Mouse (Mus musculus): ENCODE data around the gene Eif3b.

The Eif3b gene

DNA sequence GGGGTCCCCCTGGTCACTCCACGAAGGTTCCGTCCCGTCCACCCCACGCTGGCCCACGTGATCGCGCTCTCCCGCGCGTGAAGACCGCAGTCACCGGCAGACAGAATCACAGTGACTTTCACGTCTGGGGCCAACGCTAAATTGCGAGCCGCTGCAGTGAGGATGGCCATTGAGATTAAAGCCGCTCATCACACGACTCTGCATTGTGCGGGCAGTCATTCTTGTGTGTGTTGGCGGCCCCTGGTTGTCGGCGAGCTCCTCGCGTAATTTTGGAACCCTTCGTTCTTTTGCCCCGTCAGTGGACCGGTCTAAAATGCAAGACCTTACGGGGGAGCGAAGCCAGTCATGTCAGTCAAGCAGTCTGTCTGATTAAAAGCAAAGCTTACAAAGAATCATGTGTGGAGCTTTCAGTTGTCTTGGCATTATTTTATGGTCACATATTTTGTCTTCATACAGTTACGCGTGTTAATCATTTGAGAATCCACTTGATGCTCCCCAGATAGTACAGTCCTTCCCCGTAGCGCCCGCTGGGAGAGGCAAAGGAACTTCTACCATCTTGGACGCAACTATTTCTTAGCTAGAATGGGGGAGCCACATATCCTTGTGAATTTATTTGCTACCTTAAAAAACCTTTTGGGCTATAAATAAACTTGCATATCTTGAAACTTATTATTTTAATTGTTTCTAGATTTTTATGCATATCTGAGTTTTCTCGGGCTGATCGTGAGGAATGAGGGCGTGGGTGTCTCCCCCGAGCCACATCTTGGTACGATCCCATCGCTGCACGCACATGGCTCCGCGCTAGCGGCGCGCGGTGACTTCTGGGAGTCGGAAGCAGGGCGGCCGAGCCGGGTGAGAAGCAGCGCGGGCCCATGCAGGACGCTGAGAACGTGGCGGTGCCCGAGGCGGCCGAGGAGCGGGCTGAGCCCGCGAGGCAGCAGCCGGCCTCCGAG lies at the start of gene Eif3b:
Eif3b (plus strand) TSS at position 840 of the 953 bp plus-strand sequence.
- peak; percentile 91 for DNase-seq

- no peak for DNase-seq
These were observed 49.7 kb upstream of the Eif3b start for GRCm38 (mm10) chr5:140369466-140369865.

DNA sequence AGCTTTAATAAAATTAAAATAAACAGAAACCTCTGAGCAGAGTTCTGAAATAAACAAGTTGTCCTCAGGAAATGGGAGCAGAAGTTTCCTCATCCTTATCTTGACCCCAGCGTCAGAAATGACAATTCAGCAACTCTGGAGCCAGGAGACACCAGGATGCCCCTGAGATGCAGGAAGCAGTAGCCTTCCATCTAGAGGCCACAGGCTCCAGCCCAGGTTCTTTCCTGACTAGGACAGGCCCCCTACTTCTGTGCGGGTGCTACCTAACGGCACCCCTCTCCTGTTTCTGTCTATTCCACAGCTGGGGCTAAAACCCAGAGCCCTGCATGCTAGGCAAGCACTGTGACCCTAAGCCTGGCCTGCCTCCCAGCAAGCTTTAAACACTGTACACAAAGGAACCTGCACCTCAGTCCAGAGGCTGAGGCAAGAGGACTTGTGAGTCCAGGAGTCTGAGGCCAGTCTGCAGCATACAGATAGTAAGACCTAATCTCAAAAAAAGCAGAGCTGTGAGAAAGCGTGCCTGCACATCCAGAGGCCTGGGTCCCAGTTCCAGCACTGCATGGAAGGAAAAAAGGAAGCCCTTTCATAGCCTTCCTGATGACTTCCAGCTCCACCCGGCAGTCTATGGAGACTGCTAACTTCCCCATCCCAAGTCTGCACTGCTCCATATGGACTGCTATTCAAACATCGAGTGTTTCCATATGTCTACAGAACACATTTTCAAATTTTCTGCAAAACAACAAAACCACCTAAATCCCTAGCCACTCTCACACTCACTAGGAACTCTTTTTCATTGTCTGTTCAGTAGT lies 48.5 kb upstream of the Eif3b start:
- no peak for DNase-seq

DNA sequence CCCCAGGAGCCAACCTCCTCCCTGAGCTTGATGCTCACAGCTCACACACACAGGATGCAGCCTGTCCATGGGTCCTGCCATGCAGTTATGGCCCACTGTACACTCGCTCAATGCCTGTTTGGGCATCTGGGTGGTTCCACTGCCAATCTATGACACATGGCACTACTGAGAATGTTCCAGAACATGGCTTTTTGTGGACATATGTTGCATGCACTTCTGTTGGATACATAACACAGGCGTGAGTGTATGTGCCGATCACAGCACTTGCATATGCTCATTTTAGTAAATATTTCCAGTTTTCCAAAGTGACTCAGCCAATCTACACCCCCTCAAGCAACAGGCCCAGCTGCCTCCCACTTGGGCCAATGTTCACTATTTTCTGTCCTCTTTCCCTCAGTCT lies 47.5 kb upstream of the Eif3b start:
- no peak for DNase-seq

- no peak for DNase-seq
These were observed 45.4 kb upstream of the Eif3b start for GRCm38 (mm10) chr5:140373711-140374110.

DNA sequence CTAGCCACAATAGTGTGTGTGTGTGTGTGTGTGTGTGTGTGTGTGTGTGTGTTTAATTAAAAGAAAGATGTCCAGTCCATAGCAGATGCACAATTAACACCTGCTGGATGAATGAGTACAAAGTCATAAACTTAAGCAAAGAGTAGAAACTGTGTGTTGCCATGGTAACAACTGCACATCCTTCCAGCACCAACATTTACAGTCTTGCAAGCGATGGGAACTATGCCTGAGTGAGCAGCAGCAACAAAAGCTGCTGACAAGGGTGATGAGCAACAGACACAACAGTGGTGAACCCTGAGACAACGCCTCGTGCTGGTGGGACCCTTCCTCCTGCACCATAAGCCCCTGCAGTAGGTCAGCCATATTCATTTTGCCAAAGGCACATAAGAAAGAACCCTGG lies 44.9 kb upstream of the Eif3b start:
- DNase-seq = no peak

GRCm38 (mm10) chr5:140375249-140375829 lies 43.8 kb upstream of the Eif3b start:
- DNase-seq = no peak

- no peak for DNase-seq
These were observed 40.8 kb upstream of the Eif3b start for GRCm38 (mm10) chr5:140378121-140378853.

GRCm38 (mm10) chr5:140379299-140379698 lies 39.8 kb upstream of the Eif3b start:
- DNase-seq = no peak

DNA sequence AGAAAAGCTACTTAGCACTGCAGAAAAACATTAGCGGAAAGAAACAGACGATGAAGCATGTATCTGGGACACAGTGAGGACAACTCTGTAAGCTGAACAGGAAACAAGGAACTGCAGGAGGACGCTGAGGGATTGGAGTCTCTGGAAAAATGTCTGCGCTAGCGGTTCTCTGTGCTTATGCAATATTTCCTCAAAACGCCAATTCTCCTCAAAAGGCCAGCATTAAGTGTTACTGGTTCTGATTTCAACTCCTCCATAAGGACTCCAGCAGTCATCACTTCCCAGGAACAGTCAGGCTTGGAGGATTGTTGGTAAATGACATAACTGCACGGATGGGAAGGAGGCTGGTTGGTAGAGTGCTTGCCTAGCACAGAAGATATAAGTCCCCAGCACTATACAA lies 38.0 kb upstream of the Eif3b start:
- no peak for DNase-seq

DNA sequence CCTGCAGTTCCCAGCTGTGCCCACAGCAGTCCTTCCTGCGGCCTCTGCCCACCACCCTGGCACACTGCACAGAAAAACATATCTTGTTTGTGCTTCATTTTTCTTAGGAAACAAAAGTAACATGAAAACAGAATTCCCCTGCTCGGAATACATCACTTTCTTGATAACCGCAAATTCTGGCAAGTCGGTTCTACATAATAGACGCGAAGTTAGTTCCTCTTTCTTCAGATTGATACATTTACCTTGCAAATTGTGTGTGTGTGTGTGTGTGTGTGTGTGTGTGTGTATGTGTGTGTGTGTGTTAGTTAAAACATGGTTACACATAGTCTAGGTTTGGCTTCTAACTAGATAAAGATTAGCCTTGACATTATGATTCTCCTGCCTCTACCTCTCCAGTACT lies 36.4 kb upstream of the Eif3b start:
- DNase-seq = no peak

DNA sequence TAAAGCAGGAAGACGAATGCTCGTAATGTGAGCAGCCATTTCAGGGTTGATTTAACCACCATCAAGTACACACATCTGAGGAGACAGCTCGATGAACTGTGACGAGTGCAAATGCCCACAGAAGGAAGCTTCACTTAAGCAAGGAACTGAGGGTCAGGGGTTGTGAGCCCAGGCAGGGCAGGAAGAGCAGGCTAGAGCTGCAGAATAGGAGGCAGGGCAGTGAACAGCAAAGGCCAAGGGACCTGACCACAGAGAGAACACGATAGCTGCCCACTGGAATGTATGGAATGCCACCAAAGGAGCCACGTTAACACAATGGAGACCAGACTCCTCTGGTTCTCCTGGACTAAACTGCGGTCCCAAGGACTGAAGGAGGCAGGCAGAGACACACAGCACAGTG lies 35.6 kb upstream of the Eif3b start:
- no peak for DNase-seq

- DNase-seq = no peak
These were observed 34.7 kb upstream of the Eif3b start for GRCm38 (mm10) chr5:140384462-140384861.

DNA sequence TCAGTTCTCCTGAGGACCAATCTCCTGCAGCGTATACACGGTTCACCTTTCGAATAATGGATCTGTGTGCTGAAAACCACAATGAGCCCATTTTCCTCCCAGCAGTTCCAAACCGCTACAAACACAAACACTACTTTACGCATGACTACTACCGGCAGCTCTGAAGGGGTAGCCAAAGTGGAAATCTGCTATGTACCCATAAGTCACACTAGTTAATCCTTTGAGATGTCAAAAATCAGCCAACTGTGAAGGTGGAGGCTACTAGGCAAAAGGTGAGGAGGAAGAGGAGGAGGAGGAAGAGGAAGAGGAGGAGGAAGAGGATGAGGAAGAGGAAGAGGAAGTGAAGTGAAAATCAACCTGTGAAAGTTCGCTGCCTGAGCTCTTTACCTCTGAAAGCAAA lies 31.9 kb upstream of the Eif3b start:
- no peak for DNase-seq

DNA sequence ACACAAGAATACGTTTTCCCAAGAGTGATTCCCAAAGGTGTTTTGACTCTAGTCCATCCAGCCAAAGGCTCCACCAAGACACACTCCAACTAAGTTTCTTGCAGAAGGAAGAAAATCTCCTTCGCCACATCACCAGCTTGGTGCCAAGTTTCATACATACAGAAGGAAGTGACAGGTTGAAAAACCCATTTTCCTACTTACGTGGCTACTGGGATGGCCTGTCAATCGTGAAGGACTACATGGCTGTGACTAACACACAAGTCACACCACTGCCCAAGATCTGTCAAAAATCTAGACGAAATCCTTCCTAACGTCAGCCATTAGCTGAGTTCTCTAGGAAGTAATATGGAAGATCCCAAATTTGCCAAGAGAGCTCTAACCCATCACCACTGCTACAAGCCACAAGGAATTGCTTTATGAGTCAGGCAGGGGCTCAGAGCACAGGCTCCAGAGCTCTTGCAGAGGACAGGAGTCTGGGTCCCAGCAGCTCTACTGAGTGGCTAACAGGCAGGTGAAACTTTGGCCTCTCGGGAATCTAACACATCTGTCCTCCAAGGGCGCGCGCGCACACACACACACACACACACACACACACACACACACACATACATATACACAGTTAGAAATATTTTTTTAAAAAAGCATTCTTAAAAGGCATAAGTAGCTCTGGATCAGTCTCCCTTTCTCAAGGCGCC lies 31.2 kb upstream of the Eif3b start:
- no peak for DNase-seq

- DNase-seq = peak; percentile 91
These were observed 30.2 kb upstream of the Eif3b start, which contains the start of gene Snx8 for GRCm38 (mm10) chr5:140388588-140389576. TSS of gene Snx8 (minus strand) at chr5:140389262.

GRCm38 (mm10) chr5:140389647-140390046 lies 29.5 kb upstream of the Eif3b start:
- DNase-seq = no peak

DNA sequence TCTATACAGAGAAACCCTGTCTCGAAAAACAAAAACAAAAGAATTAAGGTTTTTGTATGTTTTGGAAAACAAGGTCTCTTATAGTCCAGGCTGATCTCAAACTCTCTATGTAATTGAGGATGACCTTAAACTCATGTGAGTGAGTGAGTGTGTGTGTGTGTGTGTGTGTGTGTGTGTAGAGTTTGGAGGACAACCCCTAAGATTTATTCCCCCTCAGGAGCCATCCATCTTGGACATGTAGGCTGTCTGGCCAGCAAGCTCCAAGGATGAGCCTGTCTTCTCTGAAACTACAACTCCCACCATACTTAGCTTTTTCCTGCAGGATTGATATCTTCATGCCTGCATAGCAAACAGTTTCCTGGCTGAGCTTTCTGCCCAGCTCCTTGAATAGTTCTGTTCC lies 27.7 kb upstream of the Eif3b start:
- DNase-seq = no peak

GRCm38 (mm10) chr5:140391981-140392380 lies 27.1 kb upstream of the Eif3b start:
- no peak for DNase-seq

DNA sequence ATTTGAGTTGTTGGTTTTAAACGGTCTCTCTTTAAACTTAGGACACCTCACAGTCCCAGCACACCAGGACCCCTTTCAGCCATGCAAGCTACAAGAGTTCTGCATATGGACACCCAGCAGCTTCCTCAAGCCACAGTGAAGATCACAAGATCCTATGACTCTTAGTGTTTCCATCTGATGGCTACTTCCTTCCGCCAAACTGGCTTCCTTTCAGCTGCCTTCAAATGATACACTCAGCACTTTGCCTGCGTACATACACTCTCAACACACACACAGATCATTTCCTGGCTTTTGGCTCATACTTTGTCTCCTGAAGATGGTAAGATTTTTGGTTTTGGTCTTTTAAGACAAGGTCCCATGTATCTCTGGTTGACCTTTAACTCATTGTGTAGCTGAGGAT lies 26.4 kb upstream of the Eif3b start:
- no peak for DNase-seq

Measured in cerebellum, adult 9-11 months (tissue).